Mouse (Mus musculus): ENCODE results near the gene Sumf1.

The Sumf1 gene

DNA sequence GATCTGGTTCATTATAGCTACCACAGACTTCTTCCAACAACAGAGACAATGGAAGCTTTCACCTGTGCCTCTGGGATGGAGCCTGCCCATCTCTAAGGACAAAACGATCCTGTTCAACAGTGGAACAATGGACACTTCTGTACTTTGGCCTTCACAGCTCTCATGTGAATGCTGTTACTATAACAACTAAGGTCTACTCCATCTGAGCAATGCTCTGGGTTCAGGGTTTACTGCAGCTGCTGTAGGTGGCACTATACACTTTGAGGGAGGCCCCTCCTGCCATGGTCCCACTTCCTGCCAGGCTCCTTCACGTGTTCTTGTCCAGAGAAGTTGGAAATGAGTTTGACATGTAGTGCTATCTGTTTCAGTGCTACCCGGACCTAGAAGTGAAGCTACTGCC, 36.9 kb downstream of the Sumf1 start:
- in situ Hi-C loops (cut with MboI, MseI), result no loop called here

DNA sequence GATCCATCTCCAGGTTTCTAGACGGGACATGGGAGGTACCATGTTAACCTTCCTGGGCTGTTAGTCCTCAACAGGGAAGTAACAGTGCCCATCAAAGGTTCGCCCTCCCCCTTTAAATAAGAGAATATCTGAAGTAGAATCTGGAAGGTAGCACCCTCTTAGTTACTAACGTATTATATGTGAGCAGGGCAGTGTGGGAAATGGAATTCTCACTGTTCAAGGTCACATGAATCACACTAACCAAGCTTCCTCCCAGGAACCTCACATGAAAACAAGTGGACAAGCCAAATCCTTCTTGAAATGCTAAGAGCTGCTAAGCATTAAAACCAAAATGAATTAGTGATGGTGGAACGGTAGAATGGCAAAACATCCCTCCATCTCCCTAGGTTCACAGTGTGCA, 38.7 kb downstream of the Sumf1 start:
- in situ Hi-C loops (cut with MboI, MseI), result no loop called here

DNA sequence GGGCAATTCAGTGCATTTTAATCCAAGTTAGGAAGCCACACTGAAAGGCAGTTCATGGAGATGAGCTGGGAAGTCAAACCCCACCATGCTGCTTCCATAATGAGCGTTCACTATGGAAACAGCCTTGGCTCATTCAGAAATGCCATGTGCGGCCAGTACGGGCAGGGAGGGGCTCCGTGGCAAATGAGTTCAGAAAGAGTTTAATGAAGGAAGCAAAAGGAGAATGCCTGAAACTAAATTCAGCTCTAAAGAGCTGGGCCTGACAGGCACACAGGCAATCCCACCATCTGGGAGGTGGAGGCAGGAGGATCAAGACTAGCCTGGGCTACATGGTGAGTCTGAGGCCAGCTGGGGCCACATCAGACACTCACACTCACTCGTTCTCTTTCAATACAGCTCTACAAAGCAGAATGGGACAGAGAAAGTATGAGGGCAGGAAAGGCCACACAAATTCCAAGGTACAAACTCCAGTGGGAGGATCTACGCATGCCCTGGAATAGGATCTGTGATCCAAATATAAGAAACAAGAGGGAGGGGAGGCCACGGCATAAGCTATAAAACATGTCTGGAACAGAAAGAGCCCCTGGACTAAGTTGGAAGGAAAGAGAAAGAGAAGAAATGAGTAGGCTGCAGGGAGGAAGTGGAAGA, 39.3 kb downstream of the Sumf1 start:
- in situ Hi-C loops (cut with MboI, MseI), result no loop called here

DNA sequence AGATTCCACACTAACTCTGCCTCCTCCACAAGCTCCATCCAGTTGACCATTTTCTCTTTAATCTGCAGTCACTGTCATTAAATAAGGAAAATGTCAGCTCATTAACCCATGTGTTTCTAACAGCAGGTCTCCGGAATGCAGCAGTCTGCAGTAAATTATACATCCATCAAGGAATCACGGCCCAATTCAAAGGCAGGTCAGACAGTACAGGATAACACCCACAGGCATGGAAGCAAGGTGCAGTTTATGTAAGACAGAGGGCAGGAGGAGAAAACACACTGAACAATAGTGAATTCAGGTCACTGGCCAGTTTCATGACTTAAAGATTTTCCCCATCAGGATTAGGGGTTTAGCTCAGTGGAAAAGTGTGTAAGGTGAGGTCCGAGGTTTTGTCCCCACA, 40.1 kb downstream of the Sumf1 start:
- in situ Hi-C loops (cut with MboI, MseI), result no loop called here

GRCm38 (mm10) chr6:108142796-108143195, 42.6 kb downstream of the Sumf1 start:
- in situ Hi-C loops (cut with MboI, MseI), result no loop called here

GRCm38 (mm10) chr6:108140722-108141490, 44.5 kb downstream of the Sumf1 start:
- in situ Hi-C loops (cut with MboI, MseI), result no loop called here

- in situ Hi-C loops (cut with MboI, MseI), result no loop called here
These were observed 48.4 kb downstream of the Sumf1 start for GRCm38 (mm10) chr6:108137031-108137430.

DNA sequence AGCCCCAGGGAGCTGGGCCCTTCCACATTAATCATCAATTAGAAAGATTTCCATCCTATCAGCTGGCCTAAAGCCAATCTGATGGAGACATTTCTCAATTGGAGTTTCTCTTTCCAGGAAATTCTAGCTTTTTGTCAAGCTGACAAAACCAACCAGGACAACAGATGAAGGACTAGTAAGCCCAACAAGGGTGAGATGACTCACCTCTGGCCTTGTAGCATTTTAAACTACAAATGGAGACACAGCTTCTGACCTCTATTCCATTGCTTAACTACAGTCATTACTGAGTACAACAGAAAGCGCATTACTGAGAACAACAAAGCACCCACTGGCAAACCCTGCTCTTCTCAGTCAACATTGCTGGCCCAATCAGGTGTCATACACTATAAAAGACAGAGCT, 49.1 kb downstream of the Sumf1 start:
- in situ Hi-C loops (cut with MboI, MseI), result no loop called here

- in situ Hi-C loops (cut with MboI, MseI), result no loop called here
These were observed 53.0 kb downstream of the Sumf1 start for GRCm38 (mm10) chr6:108132268-108132935.

GRCm38 (mm10) chr6:108130718-108131117, 54.7 kb downstream of the Sumf1 start:
- in situ Hi-C loops (cut with MboI, MseI), result no loop called here

GRCm38 (mm10) chr6:108126631-108127030, 58.8 kb downstream of the Sumf1 start:
- in situ Hi-C loops (cut with MboI, MseI), result no loop called here

GRCm38 (mm10) chr6:108125474-108125873, 59.9 kb downstream of the Sumf1 start:
- in situ Hi-C loops (cut with MboI, MseI), result no loop called here

DNA sequence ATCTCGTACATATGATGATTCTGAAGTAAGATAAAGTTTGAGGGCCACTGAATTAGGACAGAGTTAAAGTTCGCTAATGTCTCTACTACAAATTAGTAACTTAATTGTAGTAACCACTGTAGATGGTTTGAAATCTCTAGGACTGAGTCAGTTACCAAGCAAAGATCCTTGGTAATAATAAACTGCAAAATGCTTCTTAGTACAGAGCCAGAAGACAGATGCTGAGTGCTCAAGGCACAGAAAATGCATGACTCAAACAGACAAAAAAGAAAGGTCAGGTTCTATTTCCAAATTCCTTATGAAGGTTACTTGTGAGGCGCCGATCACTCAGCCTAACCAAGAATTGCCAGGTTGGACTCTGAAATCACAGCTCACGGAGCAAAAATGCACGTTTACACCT, 67.5 kb downstream of the Sumf1 start:
- in situ Hi-C loops (cut with MboI, MseI), result no loop called here

DNA sequence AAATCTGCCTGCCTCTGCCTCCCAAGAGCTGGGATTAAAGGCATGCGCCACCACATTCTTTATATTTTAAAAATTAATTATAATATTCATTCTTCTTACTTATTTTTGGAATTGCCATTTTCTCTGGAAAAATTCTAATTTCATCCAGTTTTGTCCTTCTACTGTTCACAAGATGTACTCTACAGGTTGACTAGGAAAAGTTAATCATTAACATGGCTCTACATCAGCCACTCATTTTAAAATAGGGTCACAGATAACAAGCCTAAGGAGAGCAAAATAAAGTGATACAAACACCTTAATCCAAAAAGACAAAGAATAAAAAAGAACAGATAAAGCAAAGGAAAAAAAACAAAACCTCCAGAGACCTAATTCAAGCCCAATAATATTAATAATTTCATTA, 70.4 kb downstream of the Sumf1 start:
- in situ Hi-C loops (cut with MboI, MseI), result no loop called here

DNA sequence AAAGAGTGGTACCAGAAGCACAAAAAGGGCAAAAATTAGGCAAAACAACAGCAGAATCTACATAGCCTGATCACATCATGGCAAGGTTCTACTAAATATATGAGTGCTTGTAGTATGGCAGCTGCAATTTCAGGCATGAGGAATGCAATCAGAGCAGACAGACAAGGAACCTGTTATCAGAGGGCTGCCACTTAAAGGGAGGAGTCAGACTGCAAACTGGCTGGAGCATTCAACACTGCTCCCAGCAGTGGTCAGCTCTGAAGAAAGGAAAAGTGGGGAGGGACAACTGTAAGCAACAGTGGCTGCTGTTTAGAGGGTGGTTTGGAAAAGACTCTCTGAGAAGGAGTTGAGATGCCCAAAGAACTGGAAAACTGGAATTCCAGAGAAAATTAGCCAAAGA, 73.7 kb downstream of the Sumf1 start:
- in situ Hi-C loops (cut with MboI, MseI), result no loop called here

DNA sequence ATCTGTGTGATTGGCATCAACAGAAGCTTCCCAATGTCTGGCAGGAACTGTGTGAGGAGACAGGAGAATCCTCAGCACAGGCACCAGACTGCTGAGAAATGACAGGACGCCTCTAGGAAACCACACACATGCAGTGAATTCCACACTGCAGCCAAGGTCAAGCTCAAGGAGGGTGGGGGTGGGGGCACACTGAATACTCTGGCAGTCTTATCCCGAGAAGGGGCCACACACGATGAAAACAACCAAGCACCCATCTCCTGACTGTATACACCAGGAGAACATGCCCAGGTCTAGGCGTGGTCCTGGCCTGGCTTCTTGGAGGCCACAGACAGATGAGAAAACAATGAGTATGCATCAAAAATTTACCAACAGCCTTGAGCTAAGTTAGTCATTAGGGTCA, 75.0 kb downstream of the Sumf1 start:
- in situ Hi-C loops (cut with MboI, MseI), result no loop called here

DNA sequence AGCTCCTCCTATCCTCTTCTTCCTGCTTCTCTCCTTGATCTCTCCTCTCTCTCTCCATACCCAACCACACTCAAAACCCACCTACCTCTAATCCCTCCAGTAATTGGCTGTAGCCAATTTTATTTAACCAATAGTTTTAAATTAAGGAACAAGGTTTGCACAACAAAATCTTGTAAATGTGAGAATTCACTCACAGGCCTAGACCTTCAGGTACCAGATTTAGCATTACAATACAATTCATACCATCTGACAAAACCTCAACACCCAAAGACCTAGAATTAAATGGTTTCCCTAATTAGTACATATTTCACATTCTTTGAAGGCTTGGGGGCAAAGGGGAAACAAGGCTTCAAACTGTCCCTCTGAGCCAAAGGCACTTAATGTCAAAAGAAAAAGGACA, 78.0 kb downstream of the Sumf1 start:
- in situ Hi-C loops (cut with MboI, MseI), result loop anchor here (10.0 kb wide), 1 partner anchor 277 kb away; no protein-coding TSS in a partner anchor

DNA sequence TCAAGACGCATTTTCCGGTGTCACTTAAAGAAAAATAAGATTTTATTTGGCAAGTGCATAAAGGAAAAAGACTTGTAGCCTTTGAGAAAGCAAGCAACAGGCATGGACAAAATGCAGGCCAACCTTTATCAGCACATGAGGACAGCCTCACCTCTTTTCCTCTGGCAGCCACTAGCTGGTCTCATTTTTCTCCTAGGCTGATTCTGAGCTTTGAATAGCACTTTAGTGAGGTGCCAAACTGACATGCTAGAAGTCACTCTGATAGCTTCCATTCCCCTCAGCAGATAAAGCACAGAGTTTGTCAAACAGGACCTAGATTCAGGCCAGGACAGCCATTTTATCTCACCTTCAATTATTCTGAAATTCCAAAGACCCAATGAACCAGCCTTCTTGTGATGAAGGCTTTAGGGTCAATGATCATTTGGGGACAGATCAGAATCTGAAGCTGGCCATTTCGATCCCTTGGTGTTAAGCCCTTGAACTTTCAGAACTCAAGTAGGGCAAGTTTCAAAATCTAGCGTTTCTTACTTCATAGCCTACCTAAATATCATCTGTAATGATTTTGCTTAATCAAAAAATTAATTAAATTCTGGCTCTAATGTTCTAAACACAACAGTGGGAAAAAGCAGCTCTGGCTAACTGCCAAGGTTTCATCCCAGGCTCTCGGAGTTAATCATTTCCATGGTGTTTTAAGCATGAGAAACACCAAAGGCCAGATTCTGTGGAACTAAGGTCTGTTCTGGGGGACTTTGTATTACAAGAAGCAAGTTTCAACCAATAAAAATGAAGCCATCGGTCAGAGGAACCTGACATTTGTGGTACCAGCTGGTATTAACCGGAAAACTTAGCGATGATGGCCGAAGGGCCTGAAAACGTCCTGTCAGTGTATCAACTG, 83.2 kb downstream of the Sumf1 start:
- in situ Hi-C loops (cut with MboI, MseI), result loop anchor here (5.0 to 10.0 kb wide), 3 partner anchors 80 to 305 kb away; no protein-coding TSS in a partner anchor

GRCm38 (mm10) chr6:108098846-108099217, 86.5 kb downstream of the Sumf1 start:
- in situ Hi-C loops (cut with MboI, MseI), result loop anchor here (10.0 kb wide), 1 partner anchor 636 kb away; no protein-coding TSS in a partner anchor

- in situ Hi-C loops (cut with MboI, MseI), result loop anchor here (10.0 kb wide), 1 partner anchor 636 kb away; no protein-coding TSS in a partner anchor
These were observed 87.1 kb downstream of the Sumf1 start for GRCm38 (mm10) chr6:108098171-108098845.

DNA sequence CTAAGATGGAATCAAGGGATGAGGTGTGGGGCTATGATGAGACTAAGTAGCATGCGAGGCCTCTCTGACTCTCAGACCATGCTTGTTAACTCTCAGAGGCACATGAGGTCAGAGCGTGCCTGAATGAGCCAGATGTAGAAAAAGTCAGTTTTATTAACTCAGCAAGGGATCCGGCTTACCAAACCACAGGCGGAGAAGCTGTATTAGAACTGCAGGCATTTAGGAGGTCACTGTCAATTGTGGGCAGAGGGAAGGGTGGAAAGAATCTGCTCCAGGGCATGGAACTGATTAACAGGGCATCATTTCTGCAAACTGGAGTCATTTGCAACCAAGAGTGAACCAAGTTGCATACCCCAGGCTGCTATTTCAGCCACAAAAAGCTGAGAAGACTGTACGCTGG, 89.9 kb downstream of the Sumf1 start:
- in situ Hi-C loops (cut with MboI, MseI), result loop anchor here (10.0 kb wide), 1 partner anchor 639 kb away; no protein-coding TSS in a partner anchor

Data from T-helper 1 cell (primary cell).